Mouse (Mus musculus) testis, adult 2 months (tissue): ENCODE results near the gene Map3k1.

ENCODE experiments used
- CTCF ChIP-seq: fragments of 200-500 bp; IDR thresholded peaks from 2 replicates; pipeline ENCODE4 v1.5.1; 2012; ENCODE audit warnings: low read depth, mild to moderate bottlenecking, inconsistent platforms, low read length, moderate library complexity; ENCODE audit not compliant: control insufficient read depth, insufficient read depth, insufficient replicate concordance
- POLR2A ChIP-seq: fragments of 200-500 bp; IDR thresholded peaks from 2 replicates; pipeline ENCODE4 v1.6.1; 2012; ENCODE audit warnings: low read depth, mild to moderate bottlenecking, inconsistent platforms, low read length, moderate library complexity; ENCODE audit not compliant: control insufficient read depth

DNA sequence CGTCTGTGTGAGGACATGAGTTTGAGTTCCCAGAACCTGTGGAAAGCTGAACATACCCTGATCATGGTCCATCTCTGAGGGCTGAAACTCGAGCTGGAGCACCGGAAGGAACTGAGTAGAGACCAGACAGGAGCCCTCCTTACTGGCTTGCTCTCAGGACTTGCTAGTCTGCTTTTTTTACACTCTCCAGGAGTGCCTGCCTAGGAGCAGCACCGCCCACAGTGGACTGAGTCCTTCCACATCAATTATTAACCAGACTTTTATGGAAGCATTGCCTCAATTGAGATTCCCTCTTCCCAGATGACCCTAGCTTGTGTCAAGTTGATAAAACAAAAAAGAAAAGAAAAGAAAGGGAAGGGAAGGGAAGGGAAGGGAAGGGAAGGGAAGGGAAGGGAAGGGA is 18.7 kb upstream of the Map3k1 start:
- TF ChIP-seq POLR2A (no peak), CTCF (no peak)
